Mouse (Mus musculus) Patski (cell line): Measurements from ENCODE around the gene Anxa4. TPM values are rescaled to one million over a fixed set of nuclear protein-coding genes. Genes with fewer than 3 reads are reported as not detected.

Experiments used
- ATAC-seq: fragments of 100-300 bp; one replicate; pipeline ENCODE4 v1.8.0; 2021
- CTCF ChIA-PET: fragments of 350-600 bp; sonication (Branson Sonifier 250); formaldehyde crosslinking; loops from one replicate; lab custom pipeline; 2022; ENCODE audit warnings: inconsistent platforms; lab: Charles Lee
- POLR2A ChIA-PET: fragments of 350-600 bp; sonication (Branson Sonifier 250); formaldehyde crosslinking; loops from one replicate; lab custom pipeline; 2022; ENCODE audit warnings: antibody characterized with exemption, inconsistent platforms; lab: Charles Lee
- DNase-seq: peaks from one replicate; pipeline ENCODE4 v3.0.0-alpha.2; 2011; ENCODE audit warnings: low read depth, low spot score
- H3K27me3 ChIP-seq: fragments of 371-371 bp; one replicate; pipeline ENCODE4 v1.5.1; 2021
- CTCF ChIP-seq: fragments of 100-300 bp; IDR thresholded peaks from one replicate; pipeline ENCODE4 v1.5.1; 2021
- in situ Hi-C: fragments of 300-500 bp; cut with MboI; formaldehyde crosslinking; loops from 3 replicates; pipeline ENCODE4 v1.11.1; 2018; ENCODE audit warnings: low pct_unique_long_range_greater_than_20kb, mixed read lengths
- polyA plus RNA-seq: library from polyadenylated mRNA; unstranded; gene quantifications from one replicate; pipeline ENCODE4 v1.2.3, GENCODE M21; 2021

The Anxa4 gene
- polyA plus RNA-seq, 1 experiment from 2014 or later, result 388 TPM

DNA sequence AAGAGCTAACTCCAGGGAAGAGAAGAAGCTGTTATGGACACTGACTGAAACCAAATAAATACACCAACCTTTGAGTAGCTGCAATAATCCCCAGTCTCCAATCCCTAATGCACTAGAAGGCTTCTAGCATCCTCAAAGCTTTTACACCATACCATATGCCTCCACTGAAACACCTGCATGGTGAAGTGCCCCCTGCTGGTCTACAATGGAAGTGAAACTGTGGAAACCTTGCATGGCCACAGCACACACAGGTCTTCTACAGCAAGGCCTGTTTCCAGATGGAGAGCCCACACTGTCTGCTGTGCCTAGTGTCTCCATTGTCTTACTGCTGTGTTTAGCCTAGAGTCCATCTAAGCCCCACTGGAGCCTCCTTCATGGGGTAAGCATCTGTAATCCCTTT is 98.9 kb downstream of the Anxa4 start:
- in situ Hi-C loops, result no loop called here
- ATAC-seq, result no peak
- TF ChIP-seq CTCF, result peak; percentile 66
- no peaks in the 10 kb centered on the region for H3K27me3 ChIP-seq
- DNase-seq, result no peak
- CTCF ChIA-PET, result interaction anchor here (0.9 to 1.8 kb wide), 4 partner anchors 11 to 24 kb away, joined by 3 to 5 read pairs (median 4); no protein-coding TSS in a partner anchor
- POLR2A ChIA-PET, result no interaction called here

DNA sequence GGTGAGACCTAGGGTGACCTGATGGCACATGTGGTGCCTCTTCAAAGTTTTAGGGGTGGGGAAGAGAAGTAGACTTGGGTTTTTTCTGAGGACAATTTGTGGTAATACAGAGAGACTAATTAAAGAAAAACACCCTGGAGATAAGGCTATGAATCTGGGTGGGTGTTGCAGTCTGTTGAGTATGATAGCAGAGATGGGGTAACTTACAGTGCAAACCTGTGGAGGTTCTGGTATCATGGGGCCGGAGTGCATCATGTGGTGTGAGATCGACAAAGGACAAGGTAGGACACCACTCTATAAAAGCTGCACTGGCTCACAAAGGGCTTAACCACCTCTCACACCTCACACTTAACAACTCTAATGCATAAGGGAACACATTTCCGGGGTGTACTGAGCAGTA is 103.7 kb downstream of the Anxa4 start:
- no peaks in the 10 kb centered on the region for H3K27me3 ChIP-seq
- in situ Hi-C loops, result no loop called here
- POLR2A ChIA-PET, result no interaction called here

DNA sequence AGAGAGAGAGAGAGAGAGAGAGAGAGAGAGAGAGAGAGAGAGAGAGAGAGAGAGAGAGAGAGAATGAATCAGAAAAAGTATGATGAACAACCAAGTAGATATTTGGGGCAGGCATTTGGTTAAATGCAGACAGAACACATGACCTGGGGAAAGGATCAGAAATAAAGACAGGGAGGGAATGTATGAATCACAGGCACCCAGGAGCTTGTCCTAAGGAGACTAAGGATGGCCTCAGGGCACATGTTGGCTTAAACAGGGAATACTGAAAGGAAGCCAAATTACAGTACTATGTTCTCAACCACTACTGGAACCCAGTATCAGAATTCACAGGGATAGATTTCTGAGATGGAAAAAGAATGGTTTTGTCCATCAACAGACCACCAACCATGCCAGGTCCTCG is 106.4 kb downstream of the Anxa4 start:
- peak; percentile 86 for DNase-seq
- peak; percentile 65 for ATAC-seq
- no peak for TF ChIP-seq CTCF
- no peaks in the 10 kb centered on the region for H3K27me3 ChIP-seq
- in situ Hi-C loops, result no loop called here
- POLR2A ChIA-PET, result interaction anchor here (0.7 kb wide), 1 partner anchor 47 kb away, joined by 5 read pairs; no protein-coding TSS in a partner anchor
- CTCF ChIA-PET, result no interaction called here

More for the DNA sequence above, 103.7 kb downstream of the Anxa4 start:
- no peak for ATAC-seq
- no peak for TF ChIP-seq CTCF
- CTCF ChIA-PET, result interaction anchor here (1.1 to 1.2 kb wide), 2 partner anchors 9 to 117 kb away, joined by 3 read pairs; no protein-coding TSS in a partner anchor
- no peak for DNase-seq

Other genes starting within 250 kb of the Anxa4 start
- gene Asprv1, start 165.4 kb downstream of the Anxa4 start, polyA plus RNA-seq, result not detected
- gene Mxd1, start 124.4 kb downstream of the Anxa4 start, polyA plus RNA-seq, result 4.8 TPM
- 104 TPM for gene Snrnp27, start 109.1 kb downstream of the Anxa4 start, polyA plus RNA-seq
- 59.1 TPM for gene Gmcl1, start 60.2 kb downstream of the Anxa4 start, polyA plus RNA-seq
- 60.1 TPM for gene Aak1, start 55.9 kb upstream of the Anxa4 start, polyA plus RNA-seq
- 105 TPM for gene Nfu1, start 215.7 kb upstream of the Anxa4 start, polyA plus RNA-seq
- gene Gfpt1, start 249.3 kb upstream of the Anxa4 start, polyA plus RNA-seq, result 46.1 TPM